Mouse (Mus musculus) retina, postnatal 1 day (tissue): ENCODE measurements at regions not wholly inside any gene's neighbourhood (a gene's known extent, or its start where the extent isn't known, plus 50 kb on each side); places are given as distances from the start of the nearest gene placed in this dataset.

Experiments
- DNase-seq: peaks from one replicate; pipeline ENCODE4 v3.0.0-alpha.2; 2012

DNA sequence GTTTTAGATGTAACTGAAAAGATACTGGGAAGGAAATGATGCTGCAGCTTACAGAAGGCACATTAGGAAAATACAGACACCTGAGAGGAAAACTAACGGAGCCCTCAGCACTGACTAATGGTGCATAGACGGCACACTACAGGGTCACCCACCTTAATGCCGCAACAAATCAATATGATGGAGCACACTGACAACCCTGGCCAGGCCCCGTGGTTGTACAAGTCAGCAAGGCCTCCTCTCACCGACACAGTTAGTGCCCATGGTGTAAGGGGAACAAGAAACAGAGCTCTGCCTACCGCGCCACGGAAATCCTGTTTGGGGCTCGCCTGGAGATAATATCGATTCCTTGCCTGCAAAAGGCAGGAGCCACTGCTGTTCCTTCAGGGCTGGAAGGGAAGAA lies 273.9 kb downstream of the Prim2 start:
- no peak for DNase-seq

DNA sequence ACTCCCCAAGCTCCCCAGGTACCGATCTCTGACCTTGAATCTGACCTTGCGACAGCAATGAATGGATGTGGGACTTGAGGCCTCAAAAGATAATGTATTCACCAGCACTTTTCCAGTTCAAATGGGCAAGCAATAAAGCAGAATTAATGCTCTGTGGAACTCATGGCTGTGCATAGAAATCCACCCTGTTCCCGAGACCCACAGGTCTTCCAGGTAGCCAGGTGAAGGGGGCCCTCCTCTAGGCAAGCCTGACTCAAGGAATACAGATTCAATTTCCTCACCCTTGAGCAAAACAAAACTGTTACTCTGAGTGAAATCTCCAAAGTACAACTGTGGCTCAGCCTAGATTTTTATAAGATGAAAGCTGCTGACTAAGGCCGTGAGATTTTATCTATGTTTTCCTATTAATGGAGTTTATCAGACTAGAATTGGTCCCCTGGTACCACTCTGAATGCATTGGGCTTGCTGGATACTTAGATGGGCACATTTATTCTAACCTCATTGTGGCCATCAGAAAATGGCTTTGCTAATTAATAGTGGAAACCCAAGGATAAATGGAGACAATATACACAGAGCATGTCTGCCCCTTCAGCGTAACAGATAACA lies 274.5 kb downstream of the Prim2 start:
- DNase-seq, result no peak

DNA sequence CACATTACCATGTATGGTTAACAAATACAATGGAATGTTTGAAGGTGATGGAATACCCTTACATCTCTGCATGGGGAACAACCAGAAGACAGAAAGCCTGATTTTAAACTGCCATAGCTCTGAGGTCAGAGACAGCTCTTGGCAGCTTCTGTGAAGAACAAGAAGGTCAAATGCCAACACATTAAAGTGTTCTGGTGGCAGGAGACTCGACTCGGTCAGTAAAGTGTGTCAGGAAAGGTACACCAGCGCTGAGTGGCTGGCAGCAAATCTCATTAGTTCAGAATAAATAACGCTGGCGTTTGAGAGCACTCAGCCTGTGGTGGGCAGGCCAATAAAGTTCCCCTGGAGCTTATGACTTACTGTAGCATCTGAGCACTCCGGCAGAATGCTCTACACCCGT lies 298.8 kb downstream of the Prim2 start:
- no peak for DNase-seq

DNA sequence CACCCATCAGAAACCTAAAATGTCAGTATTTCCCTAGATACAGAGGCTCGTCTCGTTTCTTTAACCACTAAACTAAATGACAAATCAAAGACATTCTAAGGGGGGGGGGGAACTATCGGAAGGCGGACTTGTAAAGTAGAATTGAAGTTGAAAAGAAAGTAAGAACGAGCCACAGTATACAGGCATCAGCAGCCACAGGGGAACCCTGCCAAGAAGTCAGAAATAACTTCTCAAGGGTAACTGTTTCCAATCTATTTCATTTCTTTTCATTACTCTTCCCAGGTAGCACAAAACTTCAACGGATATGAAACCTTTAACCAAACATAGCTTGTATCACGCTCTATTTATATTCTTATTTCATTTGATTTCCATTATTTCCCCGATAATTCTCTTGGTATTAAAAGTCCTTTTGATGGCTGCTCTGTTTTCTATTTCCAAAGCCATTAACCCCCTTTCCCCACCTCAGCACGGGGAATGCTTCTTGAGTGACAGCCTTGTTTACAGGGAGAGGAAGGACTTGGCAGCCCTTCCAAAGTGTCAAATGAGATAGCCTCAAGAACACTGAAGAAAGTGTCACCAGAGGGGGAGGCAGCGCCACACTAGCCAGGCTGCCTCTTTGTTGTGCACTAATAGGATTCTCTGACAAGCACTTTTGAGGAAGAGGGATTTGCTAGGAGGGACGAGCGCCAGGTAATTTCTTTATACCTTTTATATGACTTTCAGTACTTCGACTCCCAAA lies 306.7 kb downstream of the Prim2 start:
- peak; percentile 47 for DNase-seq

DNA sequence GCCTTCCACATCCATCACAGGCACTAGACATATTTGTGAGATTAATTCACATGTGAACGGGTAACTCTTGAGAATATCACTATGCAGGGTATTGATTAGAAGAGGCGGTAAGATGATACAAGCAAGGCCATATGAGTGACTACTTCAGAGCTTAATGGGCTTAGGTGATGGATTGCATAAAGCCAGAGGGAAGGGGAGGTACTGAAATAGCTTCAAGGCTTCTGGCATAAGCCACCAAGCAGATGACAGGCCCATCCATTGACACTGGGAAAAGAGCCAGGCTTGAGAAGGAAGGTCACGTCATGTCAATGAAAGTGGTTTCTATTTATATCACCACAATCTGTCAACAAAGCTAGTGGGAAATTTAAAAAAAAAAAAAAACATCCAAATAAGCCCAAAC lies 335.5 kb downstream of the Prim2 start:
- no peak for DNase-seq
